Mouse (Mus musculus): ENCODE data around the gene Qars. TPM values are rescaled to one million over a fixed set of nuclear protein-coding genes. Genes with fewer than 3 reads are reported as not detected.

The Qars gene
- polyA plus RNA-seq, 1 experiment from 2014 or later, result 97.7 TPM

DNA sequence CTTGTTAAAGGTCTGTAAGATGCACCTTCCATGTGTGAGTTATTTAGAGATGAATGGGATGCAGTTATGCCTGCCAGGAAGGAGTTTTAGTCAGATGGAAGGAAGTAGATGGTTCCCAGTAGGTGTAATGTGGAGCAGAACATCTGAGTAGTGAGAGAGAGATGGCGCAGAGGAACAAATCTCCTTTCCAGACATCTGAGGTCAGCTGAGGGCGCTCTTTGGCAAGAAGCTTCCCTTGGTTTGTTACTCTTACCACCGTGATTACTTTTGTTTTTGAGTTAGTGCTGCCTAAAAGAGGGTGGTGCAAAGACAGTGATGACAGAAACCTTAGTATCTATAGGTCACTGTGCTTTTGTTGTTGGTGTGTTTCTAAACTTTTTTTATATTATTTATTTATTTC is 17.9 kb downstream of the Qars start:
- Histone ChIP-seq H3K9ac (no peak overlapping the region), H3K27ac (ENCODE audit: low read depth) (no peak overlapping the region), H3K4me3 (ENCODE audit: low read depth, low read length) (no peak overlapping the region), H3K9me3 (ENCODE audit: low read depth, low read length) (no peaks in the 10 kb centered on the region), H3K27me3 (ENCODE audit: insufficient read depth, low read length) (no peaks in the 10 kb centered on the region), H3K36me3 (ENCODE audit: insufficient read depth) (peaks cover 43% of the 10 kb centered on the region), H3K4me2 (no peak overlapping the region), H3K4me1 (ENCODE audit: insufficient read depth) (no peaks in the 10 kb centered on the region)
- 73% methylated on average over 3 of the region's 3 CpGs for WGBS
- ATAC-seq (ENCODE audit: insufficient read depth), result no peak
- no peak for TF ChIP-seq CTCF (IDR thresholded peaks at IDR 0.05; ENCODE audit: low read depth)
- no peak for DNase-seq

DNA sequence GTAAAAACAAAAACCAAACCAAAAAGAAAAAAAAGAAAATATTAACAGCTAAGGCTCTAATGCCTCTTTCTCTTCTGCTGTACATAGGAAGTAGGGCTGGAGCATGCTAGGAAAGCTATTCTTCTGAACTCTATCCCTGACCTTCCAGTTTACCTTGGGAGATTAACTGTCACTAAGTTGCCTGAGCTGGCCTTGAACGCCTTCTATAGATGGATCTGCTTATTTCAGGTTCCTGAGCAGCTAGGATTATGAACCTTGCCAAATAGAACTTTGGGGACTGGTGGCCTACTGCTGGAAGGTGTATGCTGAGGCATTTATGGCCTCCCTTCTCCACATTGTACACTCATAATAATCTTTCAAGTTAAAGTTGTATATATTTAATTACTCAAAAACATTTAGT is 23.4 kb downstream of the Qars start:
- Histone ChIP-seq H3K36me3 (ENCODE audit: insufficient read depth) (peaks cover 79% of the 10 kb centered on the region), H3K4me3 (ENCODE audit: low read depth, low read length) (no peak overlapping the region), H3K27ac (ENCODE audit: low read depth) (no peak overlapping the region), H3K4me1 (ENCODE audit: insufficient read depth) (no peaks in the 10 kb centered on the region), H3K9ac (no peak overlapping the region), H3K4me2 (no peak overlapping the region), H3K27me3 (ENCODE audit: insufficient read depth, low read length) (no peaks in the 10 kb centered on the region), H3K9me3 (ENCODE audit: low read depth, low read length) (no peaks in the 10 kb centered on the region)
- DNase-seq (no peak), ATAC-seq (ENCODE audit: insufficient read depth) (no peak)
- 81% methylated on average over 1 of the region's 1 CpGs for WGBS
- no peak for TF ChIP-seq CTCF (IDR thresholded peaks at IDR 0.05; ENCODE audit: low read depth)

DNA sequence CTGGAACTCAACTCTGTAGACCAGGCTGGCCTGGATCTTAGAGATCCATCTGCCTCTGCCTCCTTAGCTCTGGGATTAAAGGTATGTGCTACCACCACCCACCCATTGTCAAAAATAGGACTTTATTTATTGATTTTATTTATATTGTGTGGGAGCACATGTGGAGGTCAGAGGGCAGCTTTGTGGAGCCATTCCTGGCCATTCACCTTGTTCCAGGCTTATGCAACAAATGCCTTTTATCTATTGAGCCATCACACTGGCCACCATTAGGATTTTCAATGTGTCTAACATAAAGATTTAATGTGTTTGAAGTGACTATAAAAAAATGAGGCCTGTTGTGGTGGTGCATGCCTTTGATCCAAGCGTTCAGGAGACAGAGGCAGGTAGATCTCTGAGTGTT is 24.0 kb downstream of the Qars start:
- no peak overlapping the region for H3K4me3 ChIP-seq (ENCODE audit: low read depth, low read length)
- no peaks in the 10 kb centered on the region for H3K4me1 ChIP-seq (ENCODE audit: insufficient read depth)
- ATAC-seq (ENCODE audit: insufficient read depth), result no peak
- DNase-seq, result no peak
- no peaks in the 10 kb centered on the region for H3K9me3 ChIP-seq (ENCODE audit: low read depth, low read length)
- H3K27me3 ChIP-seq (ENCODE audit: insufficient read depth, low read length), result no peaks in the 10 kb centered on the region
- no peak overlapping the region for H3K4me2 ChIP-seq
- H3K27ac ChIP-seq (ENCODE audit: low read depth), result no peak overlapping the region
- H3K36me3 ChIP-seq (ENCODE audit: insufficient read depth), result peaks cover 84% of the 10 kb centered on the region
- H3K9ac ChIP-seq, result no peak overlapping the region
- no peak for TF ChIP-seq CTCF (IDR thresholded peaks at IDR 0.05; ENCODE audit: low read depth)
- 93% methylated on average over 1 of the region's 1 CpGs for WGBS

DNA sequence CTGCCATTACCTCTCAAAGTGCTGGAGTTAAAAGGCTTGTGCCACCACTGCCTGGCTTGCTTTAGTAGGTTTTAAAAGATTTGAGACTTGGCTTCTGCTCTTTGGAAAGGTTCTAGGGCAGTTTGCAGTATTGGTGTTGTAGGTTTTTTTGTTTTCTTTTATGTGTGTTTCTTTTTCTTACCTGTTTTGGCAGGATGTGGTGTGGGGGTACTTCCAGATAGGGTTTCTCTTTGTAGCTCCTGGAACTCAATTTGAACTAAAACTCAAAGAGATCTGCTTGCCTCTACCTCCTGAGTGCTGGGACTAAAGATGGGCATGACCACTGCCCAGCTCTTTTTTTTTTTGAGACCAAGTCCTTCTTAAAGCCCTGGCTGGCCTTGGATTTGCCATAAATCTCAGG is 33.3 kb downstream of the Qars start:
- H3K36me3 ChIP-seq (ENCODE audit: insufficient read depth), result peaks cover 90% of the 10 kb centered on the region
- H3K9ac ChIP-seq, result no peak overlapping the region
- ATAC-seq (ENCODE audit: insufficient read depth) (no peak), DNase-seq (no peak)
- H3K27ac ChIP-seq (ENCODE audit: low read depth), result no peak overlapping the region
- no peak for TF ChIP-seq CTCF (IDR thresholded peaks at IDR 0.05; ENCODE audit: low read depth)
- no peaks in the 10 kb centered on the region for H3K27me3 ChIP-seq (ENCODE audit: insufficient read depth, low read length)
- no peak overlapping the region for H3K4me3 ChIP-seq (ENCODE audit: low read depth, low read length)
- no peaks in the 10 kb centered on the region for H3K9me3 ChIP-seq (ENCODE audit: low read depth, low read length)
- no peaks in the 10 kb centered on the region for H3K4me1 ChIP-seq (ENCODE audit: insufficient read depth)
- no peak overlapping the region for H3K4me2 ChIP-seq

DNA sequence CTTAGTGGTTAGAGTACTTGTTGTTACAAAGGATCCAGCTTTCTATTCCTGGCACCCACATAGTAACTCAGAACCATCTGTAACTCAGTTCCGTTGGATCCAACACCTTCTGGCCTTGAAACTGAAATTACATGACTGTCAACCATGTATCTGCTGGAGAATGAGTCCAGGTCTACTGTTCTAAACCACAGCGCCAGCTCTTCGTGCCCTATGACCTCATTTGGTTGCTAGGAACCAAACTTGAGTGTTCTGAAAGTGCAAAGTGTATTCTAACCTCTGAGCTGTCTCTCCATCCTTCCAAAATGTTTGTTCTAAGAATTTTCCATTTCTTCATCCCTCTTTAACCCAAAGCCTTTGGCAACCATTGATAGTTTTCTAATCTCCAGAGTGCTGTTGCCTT is 38.5 kb downstream of the Qars start:
- no peaks in the 10 kb centered on the region for H3K4me1 ChIP-seq (ENCODE audit: insufficient read depth)
- 97% methylated on average over 3 of the region's 3 CpGs for WGBS
- DNase-seq (no peak), ATAC-seq (ENCODE audit: insufficient read depth) (no peak)
- no peak overlapping the region for H3K4me2 ChIP-seq
- no peak for TF ChIP-seq CTCF (IDR thresholded peaks at IDR 0.05; ENCODE audit: low read depth)
- H3K4me3 ChIP-seq (ENCODE audit: low read depth, low read length), result no peak overlapping the region
- H3K27me3 ChIP-seq (ENCODE audit: insufficient read depth, low read length), result no peaks in the 10 kb centered on the region
- H3K9ac ChIP-seq, result no peak overlapping the region
- no peaks in the 10 kb centered on the region for H3K9me3 ChIP-seq (ENCODE audit: low read depth, low read length)
- H3K36me3 ChIP-seq (ENCODE audit: insufficient read depth), result peaks cover 93% of the 10 kb centered on the region
- H3K27ac ChIP-seq (ENCODE audit: low read depth), result no peak overlapping the region

DNA sequence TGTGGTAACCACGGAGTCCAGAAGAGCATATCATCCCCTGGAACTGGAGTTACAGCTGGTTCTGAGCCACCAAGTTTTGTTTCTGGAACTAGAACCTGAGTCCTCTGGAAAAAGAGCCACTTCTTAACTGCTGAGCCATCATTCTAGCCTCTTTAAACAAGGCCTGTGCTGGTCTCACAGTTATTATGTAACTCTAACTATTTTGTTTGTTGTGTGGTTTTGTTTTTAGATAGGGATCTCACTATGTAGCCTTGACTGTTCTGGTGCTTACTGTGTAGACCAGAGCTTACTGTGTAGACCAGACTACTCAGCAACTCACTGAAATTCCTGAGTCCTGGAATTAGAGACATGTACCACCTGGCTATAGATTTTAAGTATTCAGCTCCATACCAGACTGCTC is 39.4 kb downstream of the Qars start:
- no peaks in the 10 kb centered on the region for H3K27me3 ChIP-seq (ENCODE audit: insufficient read depth, low read length)
- no peak overlapping the region for H3K4me2 ChIP-seq
- WGBS, result 92% methylated on average over 1 of the region's 1 CpGs
- H3K4me1 ChIP-seq (ENCODE audit: insufficient read depth), result no peaks in the 10 kb centered on the region
- DNase-seq (no peak), ATAC-seq (ENCODE audit: insufficient read depth) (no peak)
- H3K27ac ChIP-seq (ENCODE audit: low read depth), result no peak overlapping the region
- H3K4me3 ChIP-seq (ENCODE audit: low read depth, low read length), result no peak overlapping the region
- no peaks in the 10 kb centered on the region for H3K9me3 ChIP-seq (ENCODE audit: low read depth, low read length)
- peaks cover 93% of the 10 kb centered on the region for H3K36me3 ChIP-seq (ENCODE audit: insufficient read depth)
- TF ChIP-seq CTCF (IDR thresholded peaks at IDR 0.05; ENCODE audit: low read depth), result no peak
- H3K9ac ChIP-seq, result no peak overlapping the region

DNA sequence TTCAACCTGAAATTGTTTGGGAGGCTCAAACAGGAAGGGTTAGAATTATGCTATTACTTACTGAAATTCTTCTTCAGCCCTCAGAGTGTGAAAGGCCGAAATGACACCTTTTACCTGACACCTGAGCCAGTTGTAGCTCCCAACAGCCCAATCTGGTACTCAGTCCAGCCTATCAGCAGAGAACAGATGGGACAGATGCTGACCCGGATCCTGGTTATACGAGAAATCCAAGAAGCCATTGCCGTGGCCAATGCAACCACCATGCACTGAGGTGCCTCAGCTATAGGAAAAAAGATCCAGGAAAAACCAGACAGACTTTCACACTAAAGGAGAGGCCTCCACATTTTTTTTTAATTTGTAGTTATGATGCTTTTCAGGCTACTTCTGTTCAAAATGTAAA is 51.7 kb downstream of the Qars start:
- Histone ChIP-seq H3K36me3 (ENCODE audit: insufficient read depth) (peaks cover 82% of the 10 kb centered on the region), H3K4me3 (ENCODE audit: low read depth, low read length) (no peak overlapping the region)
- no peak for ATAC-seq (ENCODE audit: insufficient read depth)

More for the DNA sequence above, 51.7 kb downstream of the Qars start:
- H3K4me2 ChIP-seq, result no peak overlapping the region
- H3K4me1 ChIP-seq (ENCODE audit: insufficient read depth), result peaks cover 5% of the 10 kb centered on the region; the same call in 1 of the 2 replicates
- H3K9ac ChIP-seq, result no peak overlapping the region
- no peaks in the 10 kb centered on the region for H3K9me3 ChIP-seq (ENCODE audit: low read depth, low read length)
- no peaks in the 10 kb centered on the region for H3K27me3 ChIP-seq (ENCODE audit: insufficient read depth, low read length)
- no peak for DNase-seq
- no peak overlapping the region for H3K27ac ChIP-seq (ENCODE audit: low read depth)
- TF ChIP-seq CTCF (IDR thresholded peaks at IDR 0.05; ENCODE audit: low read depth), result no peak
- WGBS, result 84% methylated on average over 4 of the region's 4 CpGs

Data from lung, embryonic 14.5 days (tissue).